Mouse (Mus musculus): ENCODE measurements at regions not wholly inside any gene's neighbourhood (a gene's known extent, or its start where the extent isn't known, plus 50 kb on each side); places are given as distances from the start of the nearest gene placed in this dataset.

GRCm38 (mm10) chr14:100889163-100890157 lies 310.7 kb downstream of the Prr30 start:
- no peak for ATAC-seq (replicated peaks; ENCODE audit: poor library complexity, severe bottlenecking)

- no peak for ATAC-seq (replicated peaks; ENCODE audit: poor library complexity, severe bottlenecking)
These were observed 317.0 kb downstream of the Prr30 start for GRCm38 (mm10) chr14:100883115-100883514.

GRCm38 (mm10) chr14:100880103-100880502 lies 320.0 kb downstream of the Prr30 start:
- no peak for ATAC-seq (replicated peaks; ENCODE audit: poor library complexity, severe bottlenecking)

- ATAC-seq (replicated peaks; ENCODE audit: poor library complexity, severe bottlenecking) = no peak
These were observed 332.3 kb downstream of the Prr30 start for GRCm38 (mm10) chr14:100867790-100868189.

- ATAC-seq (replicated peaks; ENCODE audit: poor library complexity, severe bottlenecking) = no peak
These were observed 335.3 kb downstream of the Prr30 start for GRCm38 (mm10) chr14:100864792-100865191.

GRCm38 (mm10) chr14:100864164-100864563 lies 336.0 kb downstream of the Prr30 start:
- no peak for ATAC-seq (replicated peaks; ENCODE audit: poor library complexity, severe bottlenecking)

GRCm38 (mm10) chr14:100842828-100843227 lies 357.3 kb downstream of the Prr30 start:
- no peak for ATAC-seq (replicated peaks; ENCODE audit: poor library complexity, severe bottlenecking)
